Mouse (Mus musculus) left cerebral cortex, postnatal 36 days (tissue): ENCODE measurements at regions not wholly inside any gene's neighbourhood (a gene's known extent, or its start where the extent isn't known, plus 50 kb on each side); places are given as distances from the start of the nearest gene placed in this dataset.

Experiments used
- DNase-seq, 2 experiments: peaks; one replicate each; pipeline ENCODE4 v3.0.0; 2021 to 2022; ENCODE audit warnings: low spot score in 2 of 2, mixed read lengths in 1 of 2
- intact Hi-C: fragments of 180-260 bp; cut with DNase I; formaldehyde crosslinking; loops from one replicate; pipeline ENCODE4 v1.15.1; 2025

DNA sequence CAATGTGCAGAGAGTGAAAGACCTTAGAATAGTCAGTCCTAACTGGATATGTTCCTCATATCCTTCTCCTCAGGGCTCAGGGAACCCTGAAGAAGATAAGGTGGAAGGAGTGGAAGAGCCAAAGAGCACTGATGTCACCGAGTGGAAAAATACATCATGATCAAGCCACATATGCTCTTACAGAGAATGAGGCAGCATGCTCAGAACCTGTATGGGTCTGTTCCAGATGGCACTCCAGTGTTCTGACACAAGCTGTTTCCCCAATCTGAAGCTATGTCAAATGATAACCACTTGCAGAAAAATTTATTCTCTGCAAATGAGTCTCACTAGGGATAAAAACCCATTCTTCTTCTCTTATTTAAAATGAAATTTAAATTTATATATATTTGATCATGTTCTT, 572.6 kb upstream of the Robo2 start:
- intact Hi-C loops: no loop called here
- no peak for DNase-seq

DNA sequence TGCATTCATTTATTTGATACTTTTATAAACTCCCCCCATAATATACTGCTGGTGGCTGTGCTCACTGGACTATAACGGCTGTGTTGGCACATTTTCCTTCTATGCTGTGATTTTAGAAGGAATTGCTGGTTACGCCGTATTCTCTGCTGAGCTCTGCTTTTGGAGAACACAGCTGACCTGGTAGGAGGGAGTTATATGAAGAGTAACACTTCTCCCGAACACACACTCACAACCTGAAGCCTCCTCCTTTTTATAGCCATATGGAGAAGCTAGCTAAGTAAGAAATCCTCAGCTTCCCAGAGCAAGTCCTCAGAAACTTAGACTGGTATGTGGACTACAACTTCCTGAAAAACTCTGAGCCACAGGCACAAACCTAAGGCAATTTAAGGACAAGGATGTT, 554.5 kb upstream of the Robo2 start:
- intact Hi-C loops: no loop called here

DNA sequence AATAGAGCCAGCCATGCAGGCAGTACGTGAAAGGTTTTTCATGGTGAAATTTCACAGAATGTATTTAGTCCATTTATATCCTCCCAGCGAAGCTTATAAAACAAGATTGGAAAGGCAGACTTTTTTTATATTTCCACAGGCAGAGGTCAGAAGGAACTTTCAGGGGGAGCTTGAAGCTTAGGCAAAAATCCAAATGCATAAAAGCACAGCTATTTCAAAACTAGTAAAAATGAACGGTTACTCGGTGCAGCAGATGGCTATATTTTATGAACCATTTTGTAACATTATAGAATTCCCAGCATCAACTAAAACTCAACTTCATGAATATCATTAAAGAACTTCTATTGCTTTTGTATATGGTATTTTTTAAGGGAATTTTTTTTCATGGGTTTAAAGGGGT, 518.1 kb upstream of the Robo2 start:
- intact Hi-C loops: no loop called here
- no peak for DNase-seq

More for the DNA sequence above, 554.5 kb upstream of the Robo2 start:
- DNase-seq: no peak

DNA sequence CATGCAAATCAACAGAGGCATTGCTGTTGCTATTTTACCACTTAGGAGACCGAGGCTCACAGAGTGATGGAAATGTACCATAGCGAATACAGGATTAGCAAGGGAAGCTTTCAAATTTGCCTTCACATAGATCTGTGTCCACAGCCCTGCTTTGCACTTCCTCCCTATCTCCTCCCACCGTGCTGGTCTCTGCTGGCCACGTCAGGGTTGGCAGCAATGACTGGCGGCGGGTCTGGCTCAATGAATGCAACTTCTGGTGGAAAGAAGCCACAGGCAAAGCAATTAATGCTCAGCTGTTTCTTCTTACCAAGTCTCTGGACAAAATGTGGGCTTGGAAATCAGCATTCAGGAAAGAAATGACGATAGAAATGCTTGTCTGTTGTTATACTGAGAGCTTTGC, 489.2 kb upstream of the Robo2 start:
- intact Hi-C loops: no loop called here
- peak; percentile 31 to 35 for DNase-seq

DNA sequence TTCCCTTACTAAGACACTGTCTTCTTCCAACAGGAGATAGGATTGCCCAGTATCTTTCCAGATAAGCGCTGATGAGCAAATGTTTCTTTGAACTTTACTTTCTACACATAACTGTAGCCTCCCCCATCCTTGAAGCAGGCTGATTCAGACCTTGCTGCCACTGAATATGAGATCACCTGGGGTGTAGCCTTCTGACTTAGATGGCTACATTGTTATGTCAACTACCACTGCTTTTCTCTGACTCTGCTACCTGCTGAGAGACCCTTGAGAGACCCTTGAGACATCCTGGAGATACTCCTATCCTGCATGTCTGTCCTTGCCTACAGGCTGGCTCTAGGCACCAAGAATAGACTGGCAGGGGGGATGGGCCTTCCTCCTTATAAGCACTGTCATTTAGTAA, 476.1 kb upstream of the Robo2 start:
- intact Hi-C loops: no loop called here
- no peak for DNase-seq

DNA sequence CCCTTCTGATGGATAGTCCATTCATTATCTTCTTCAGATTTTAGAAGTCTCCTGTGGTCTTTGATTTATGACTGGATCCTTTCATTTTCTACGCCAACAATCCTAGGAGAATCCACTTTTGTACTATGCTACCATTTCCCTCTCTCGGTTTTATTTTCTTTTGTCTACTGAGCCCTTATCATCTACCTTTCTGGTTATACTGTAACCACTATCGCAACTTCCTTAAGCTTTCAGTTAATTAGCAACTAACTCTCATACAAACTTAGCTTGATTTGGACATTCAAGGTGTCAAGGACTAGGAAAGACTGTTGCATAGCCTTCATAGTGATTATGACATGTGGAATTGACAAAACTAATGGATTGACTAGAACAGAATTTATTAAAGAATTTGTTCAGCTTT, 467.0 kb upstream of the Robo2 start:
- DNase-seq: no peak
- intact Hi-C loops: no loop called here

DNA sequence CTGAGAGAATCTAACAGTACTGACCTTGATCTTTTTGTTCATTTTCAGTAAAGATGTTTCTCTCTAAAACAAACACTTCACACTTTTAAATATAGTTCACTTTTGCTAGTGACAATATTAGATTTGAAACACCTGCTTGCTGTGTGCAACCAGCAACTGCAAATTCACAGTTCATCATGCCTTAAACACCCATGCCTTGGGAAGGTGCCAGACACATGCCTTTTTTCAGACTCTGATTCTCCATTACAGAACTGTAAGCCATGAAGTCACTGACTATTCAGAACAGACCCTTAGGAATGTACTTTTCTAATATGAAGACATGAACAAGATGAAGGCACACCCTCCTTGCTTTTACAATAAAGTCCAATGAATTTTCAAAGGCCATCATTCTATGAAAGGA, 462.1 kb upstream of the Robo2 start:
- intact Hi-C loops: no loop called here
- DNase-seq: no peak

DNA sequence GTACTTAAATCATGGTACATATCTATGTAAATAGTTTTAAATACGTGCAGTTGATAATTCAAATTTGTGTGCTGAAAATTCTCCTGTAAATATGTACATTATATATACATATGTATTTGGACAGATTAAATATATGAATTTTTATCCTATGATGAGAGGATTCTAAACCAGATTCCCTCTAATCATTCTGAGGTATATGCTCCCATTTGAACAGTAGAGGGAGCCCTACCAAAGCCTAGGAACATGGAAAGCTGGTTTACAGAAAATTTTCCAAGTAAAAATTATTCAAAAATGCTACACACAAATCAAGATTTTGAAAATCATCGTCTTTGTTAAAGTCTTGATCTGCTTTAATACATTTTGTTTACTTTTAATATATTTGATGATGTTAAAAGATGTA, 446.1 kb upstream of the Robo2 start:
- DNase-seq: no peak
- intact Hi-C loops: loop anchor here (5.0 to 10.0 kb wide), 2 partner anchors 235 to 467 kb away; no protein-coding TSS in a partner anchor

DNA sequence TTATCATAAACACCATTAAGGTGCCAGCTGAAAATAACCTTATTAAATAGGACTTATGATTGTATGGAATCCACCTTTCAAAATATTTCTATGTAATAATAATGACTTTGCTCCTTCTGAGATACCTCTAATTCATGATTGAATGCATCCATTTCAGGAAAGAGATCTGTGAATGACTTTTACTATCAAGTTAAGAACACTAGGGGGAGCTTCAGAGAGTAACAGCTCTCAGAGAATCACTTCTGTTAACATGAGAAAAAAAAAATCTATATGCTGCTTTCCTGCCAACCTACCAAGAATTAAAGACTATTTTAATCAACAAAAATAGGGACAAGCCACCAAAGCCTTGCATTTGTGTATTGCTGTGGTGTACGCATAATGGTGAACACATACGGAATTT, 428.4 kb upstream of the Robo2 start:
- intact Hi-C loops: no loop called here
- DNase-seq: no peak

DNA sequence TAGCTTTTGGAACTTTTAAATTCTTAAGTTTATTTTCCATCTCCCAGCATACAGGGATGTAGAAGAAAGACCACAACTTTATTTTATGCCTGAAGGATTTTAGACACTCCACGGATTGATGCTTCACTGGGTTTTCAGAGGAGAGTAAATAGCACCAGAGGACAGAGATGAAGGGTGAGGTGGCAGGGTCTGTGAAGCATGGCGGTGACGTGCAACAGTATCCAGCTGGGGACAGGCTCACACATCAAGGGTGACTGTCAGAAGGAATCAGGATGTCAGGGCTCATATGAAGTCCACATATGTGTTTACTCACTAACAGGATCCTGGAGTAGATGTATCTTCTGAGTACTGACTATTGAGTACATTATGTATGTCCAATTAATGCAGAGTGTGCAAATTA, 402.8 kb upstream of the Robo2 start:
- no peak for DNase-seq

DNA sequence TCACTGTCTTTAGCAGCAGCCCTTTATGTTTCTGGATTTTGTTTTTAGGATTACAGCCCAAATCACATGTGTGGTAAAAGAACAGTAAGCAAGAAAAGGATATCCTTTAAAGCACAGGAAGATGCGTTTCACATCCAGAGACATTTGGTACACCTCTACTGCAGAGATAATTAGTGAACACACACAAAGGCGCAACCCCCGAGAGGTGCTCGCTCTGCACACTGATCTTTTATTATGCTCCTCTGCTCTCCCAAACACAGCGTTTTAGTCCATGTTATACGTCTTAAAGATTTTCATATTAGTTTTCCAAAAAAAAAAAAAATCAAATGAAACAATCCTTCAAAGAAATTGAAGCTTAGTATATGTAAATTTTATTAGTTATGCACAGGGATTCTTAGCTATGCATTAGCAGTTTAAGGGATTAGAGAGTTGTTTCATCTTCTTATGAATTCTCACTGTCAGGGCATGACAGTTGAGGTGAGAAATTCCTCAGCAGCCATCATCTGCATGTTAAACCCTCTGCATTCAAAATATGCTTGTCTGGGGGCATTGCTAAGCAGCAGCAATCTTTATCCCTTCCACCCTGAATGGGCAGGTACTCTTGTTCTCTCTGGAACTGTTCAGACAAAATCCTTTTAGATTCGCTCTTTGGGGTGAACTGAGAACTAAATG, 397.7 kb upstream of the Robo2 start:
- DNase-seq: no peak
- intact Hi-C loops: no loop called here

More for the DNA sequence above, 402.8 kb upstream of the Robo2 start:
- intact Hi-C loops: no loop called here

DNA sequence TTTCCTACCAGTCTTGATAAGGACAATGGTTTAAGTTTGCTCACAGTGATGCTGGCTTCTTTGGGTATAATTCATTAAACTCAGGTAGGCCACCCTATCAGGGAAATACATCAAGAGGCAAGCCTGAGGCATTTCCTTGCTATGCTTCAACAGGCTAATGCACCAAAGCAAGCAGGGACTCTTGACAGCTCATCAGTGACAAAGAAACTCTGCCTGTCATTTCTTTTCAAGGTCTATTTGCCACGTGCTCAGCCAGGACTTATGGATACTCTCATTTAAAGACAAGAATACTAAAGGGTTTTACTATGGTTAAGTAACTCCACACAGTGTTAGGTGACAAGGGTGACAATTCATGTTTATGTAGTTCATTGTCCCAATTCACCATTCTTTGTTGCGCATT, 395.1 kb upstream of the Robo2 start:
- intact Hi-C loops: no loop called here
- no peak for DNase-seq

DNA sequence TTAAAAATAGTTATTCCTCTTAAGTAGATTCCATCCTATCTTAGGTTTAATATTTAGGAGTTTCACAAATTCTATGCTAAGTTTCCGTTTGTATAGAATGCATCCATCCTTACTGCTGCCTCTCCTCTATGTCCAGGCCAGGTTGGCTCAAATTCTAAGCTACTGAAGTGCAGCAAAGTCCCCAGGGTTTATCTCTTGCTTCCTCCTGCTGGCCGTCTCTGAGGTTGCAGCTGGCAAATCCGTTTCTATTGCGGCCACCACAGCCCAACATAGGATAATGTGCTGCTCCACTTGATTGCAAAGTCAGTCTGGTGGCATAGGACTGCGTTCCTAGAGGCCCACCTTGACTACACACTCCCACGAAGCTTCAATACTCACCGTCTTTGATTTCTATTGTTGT, 389.7 kb upstream of the Robo2 start:
- intact Hi-C loops: no loop called here

DNA sequence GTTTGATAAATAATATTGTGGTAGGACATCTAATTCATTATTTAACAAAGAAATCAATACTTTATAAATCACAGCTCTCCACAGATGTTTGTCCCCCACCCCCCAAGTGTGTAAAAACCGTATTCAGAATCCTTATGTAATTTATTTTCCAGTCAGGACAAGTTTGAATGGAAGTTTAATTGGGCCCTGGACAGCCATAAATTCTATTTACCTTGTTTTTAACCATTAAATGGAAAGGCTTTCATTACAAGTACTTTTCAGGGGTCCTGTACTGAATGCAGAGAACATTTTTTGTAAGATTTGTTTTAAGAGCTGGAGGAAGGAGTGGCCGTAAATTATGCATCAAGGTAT, 384.7 kb upstream of the Robo2 start:
- DNase-seq: no peak
- intact Hi-C loops: no loop called here

More for the DNA sequence above, 389.7 kb upstream of the Robo2 start:
- DNase-seq: peak; percentile 41 to 45

DNA sequence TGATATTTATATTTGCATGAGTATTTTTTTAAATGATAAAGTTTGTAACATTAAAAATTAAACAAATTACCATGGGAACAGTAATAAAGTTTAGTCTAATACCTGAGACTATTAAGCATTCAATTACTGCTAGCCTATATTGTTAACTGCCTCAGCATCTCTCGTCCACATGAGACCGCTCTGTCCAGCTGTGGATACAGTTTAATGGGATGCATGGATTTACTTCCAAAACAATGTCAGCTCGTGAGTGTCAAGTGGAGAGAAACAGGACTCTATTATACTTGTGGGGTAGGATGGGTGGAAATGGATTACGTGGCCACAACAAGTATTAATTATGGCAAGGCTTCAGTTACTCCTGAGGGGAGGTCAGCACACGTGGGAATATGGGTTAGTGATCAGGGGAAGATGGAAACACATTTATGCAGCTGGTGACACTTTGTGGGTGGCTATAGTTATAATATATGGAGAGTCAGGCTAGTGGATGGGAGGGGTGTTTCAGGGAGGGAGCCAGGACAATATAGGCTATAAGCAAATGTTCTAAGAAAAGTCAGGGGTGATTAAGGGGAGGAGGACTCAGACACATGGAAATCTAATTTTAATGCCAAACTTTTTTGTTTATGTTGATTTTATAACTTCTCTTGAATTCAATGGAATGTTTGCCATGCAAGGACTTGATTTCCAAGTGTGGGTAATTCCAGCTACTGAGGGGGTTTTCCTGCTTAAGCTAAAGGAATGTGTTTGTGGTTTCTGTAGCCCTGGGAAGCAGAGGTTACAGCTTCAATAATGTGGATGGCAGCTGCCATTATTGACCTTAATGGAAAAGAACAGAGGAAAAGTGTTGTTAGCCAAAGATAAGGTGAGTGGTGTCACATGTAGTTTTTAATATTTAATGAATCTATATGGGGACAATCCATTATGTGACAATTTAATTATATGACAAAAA, 384.0 kb upstream of the Robo2 start:
- DNase-seq: no peak
- intact Hi-C loops: no loop called here

DNA sequence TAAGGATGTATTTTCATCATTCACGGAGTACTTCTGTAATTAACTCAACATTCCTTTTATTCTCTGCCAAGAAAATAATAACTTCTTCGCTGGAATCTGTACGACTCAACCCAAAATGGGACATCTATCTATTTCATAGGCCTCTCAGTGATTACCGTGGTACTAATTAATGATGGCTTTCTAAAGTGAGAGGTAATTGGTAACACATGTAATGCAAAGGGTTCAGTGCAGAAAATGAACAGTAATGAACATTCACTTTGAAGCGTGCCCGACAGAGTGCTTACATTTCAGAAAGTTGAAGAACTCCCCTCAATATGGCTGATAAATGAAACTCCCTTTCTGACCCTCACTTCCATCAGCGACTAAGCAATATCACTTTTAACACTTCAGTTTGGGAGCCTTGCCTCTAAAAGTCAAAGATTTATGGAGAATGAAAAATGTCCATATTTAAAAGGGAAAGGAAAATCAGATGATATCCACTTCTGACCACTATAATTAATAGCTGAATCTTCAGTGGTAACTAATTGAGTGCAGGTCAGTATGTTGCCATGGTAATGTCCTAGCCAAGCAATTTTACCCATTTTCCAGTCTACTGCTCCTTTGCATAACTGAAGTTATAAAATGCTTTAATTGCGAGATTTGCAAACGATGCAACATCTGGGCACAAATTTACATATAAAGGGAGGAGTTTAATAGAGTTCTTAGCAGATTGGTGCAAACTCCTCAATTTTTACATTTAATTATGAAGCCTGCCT, 373.9 kb upstream of the Robo2 start:
- intact Hi-C loops: no loop called here

DNA sequence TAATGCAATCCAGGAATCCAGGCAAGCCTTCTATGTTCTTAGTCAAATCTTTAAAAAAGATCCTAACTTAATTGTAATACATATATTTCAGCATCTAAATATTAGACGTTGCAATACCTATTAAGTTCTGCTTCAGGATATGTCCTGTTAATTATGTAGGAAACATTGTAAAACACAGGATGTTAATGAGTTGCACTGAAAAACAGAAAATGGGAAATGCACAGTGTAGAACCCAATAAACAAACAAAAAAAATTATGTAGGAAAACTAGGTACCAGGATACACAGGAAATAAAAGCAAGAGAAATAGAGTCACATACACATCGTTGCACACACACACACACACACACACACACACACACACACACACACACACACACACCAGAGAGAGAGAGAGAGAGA, 368.8 kb upstream of the Robo2 start:
- intact Hi-C loops: no loop called here

More for the DNA sequence above, 373.9 kb upstream of the Robo2 start:
- no peak for DNase-seq

DNA sequence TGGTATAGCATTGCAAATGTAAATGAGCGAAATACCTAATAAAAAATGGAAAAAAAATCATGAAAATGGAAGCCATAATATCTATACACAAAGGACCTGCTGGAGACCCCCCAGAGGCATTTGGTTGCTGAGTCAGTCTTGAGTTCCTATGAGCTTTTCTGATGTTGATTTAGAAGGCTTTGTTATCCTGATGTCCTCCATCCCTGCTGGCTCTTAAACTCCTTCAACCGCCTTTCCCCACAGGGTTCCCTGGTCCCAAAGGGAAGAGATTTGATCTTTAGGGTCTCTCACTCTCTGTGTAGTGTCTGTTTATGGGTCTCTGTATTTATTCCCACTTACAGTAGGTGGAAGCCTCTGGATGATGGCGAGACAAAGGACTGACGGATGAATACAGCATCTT, 356.6 kb upstream of the Robo2 start:
- intact Hi-C loops: no loop called here

More for the DNA sequence above, 368.8 kb upstream of the Robo2 start:
- DNase-seq: no peak

DNA sequence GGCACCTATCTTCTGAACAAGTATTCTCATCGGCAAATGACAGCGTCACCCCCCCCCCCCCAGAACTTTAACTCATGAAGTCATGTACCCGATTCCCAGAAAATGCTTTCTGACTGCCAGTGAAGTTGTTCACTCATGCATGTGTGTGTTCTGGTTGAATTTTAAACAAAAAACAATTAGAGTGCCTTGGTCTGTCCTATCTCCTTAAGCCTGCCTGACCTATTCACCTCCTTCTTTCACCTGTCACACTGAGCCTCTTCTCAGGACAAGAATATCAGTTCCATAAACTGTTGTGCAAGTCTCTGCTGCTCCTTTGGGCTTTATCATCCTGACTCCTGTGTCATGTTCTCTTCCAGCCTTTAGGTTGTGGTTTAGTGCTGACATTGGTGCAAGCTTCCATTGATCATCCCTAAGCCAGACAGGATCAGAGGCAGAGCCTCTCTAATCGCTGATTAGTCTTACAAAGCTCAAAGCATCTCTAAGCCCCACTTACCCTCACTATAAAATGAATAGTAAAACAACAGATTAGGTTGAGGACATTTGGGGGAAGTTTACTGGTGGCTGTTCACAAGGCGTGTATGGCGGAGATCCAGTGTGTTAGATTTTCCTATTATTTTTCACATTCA, 345.2 kb upstream of the Robo2 start:
- no peak for DNase-seq
- intact Hi-C loops: no loop called here

More for the DNA sequence above, 356.6 kb upstream of the Robo2 start:
- no peak for DNase-seq

DNA sequence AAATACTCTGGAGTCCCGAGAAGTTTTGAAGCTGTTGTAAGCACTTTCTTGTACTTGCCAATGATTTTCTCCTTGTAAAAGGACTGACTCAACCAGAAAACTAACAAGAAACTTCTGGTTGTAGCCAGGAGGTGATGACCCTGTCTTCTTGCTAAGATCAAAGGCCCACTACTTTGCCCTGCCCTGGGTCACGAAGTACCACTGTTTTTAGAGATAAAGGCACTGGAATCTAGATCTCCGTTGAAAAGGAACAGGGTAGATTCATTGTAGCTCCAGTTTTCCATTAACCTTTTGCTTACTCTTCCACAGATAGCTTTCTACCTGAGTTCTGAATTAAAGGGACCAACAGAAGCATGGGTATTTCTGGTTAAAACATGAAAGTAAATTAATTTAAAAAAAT, 339.3 kb upstream of the Robo2 start:
- intact Hi-C loops: no loop called here
- DNase-seq: no peak
